Mouse (Mus musculus) cerebellum, adult (tissue): ENCODE results near the gene Megf8.

ENCODE experiments used
- ATAC-seq: cut with Nextera tagmentation; 2 replicates; pipeline ENCODE4 v1.9.2; 2017; ENCODE audit warnings: mild to moderate bottlenecking, moderate library complexity, mixed read lengths; ENCODE audit not compliant: insufficient number of reproducible peaks, low FRiP score, low TSS enrichment

The Megf8 gene

DNA sequence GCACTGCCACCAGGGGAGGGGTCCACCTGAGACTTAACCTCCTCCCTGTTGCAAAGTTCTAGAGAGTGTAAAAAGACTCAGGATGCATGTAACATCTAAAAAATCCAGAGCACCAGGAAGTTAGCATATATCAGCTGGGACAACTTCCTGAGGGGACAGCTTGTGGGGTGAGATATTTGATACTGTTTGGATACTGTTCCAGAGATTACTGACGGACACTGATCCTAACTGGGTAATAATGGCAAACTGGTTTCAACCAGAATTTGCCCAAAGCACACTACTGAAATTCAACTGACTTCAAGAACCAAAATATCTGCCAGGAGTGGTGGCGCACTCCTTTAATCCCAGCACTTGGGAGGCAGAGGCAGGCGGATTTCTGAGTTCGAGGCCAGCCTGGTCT lies 22.5 kb upstream of the Megf8 start:
- ATAC-seq = no peak

DNA sequence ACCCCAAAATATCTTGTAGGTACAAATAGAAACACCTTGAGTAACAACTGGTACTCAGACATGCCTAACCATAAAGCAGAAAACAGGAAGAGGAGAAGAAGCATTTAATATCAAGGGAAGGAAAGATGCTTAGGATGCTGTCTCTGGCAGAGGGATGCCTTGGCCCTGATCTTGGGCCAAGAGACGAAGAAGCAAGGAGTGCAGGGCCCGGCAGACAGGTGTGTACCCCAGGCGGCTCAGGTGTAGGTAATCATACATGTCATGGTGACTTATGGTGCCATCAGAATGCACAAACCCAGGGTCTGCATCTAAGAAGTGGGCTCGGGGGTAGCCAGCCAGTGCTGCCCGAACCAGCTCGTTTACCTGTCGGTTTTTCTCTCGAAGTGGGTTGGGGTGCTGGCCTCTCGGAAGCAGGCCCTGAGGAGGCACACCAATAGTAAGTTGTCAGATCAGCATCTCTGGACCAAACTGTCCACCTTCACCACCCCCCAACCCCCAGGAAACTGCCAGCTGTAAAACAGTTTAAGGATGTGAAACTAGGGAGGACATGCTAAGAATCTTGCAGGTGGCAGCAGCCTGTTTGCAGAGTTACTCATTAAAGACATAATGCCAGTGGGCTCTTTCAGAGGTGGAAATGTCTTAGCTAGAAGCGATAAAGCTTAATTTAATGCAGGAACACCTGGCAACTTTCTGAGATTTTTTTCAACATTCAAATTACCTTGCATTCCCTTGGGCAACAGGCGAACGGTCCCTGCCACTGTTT lies 21.8 kb upstream of the Megf8 start:
- ATAC-seq = no peak

DNA sequence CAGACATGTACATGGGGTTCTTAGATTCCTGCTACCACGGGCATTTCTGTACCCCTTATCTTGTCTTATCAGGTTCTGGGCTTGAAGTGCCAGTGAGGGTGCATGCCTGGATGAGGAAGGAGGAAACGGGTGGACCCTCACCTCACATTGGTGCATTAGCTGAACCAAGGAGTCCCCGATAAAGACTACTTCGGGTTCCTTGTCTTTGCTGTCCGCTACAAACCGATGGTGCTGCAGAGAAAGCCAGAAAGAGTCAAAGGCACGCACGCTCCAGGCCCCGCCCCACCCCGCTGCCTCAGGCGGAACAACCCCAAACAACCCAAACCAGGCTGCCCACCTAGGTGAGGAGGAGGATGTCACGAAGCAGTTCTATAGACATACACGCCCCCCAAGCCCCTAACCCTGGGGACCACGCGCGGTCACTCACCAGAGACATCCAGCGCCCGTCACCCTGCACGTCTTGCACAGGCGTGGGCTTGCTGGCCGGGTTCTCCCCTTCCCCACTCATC lies 20.0 kb upstream of the Megf8 start:
- no peak for ATAC-seq

DNA sequence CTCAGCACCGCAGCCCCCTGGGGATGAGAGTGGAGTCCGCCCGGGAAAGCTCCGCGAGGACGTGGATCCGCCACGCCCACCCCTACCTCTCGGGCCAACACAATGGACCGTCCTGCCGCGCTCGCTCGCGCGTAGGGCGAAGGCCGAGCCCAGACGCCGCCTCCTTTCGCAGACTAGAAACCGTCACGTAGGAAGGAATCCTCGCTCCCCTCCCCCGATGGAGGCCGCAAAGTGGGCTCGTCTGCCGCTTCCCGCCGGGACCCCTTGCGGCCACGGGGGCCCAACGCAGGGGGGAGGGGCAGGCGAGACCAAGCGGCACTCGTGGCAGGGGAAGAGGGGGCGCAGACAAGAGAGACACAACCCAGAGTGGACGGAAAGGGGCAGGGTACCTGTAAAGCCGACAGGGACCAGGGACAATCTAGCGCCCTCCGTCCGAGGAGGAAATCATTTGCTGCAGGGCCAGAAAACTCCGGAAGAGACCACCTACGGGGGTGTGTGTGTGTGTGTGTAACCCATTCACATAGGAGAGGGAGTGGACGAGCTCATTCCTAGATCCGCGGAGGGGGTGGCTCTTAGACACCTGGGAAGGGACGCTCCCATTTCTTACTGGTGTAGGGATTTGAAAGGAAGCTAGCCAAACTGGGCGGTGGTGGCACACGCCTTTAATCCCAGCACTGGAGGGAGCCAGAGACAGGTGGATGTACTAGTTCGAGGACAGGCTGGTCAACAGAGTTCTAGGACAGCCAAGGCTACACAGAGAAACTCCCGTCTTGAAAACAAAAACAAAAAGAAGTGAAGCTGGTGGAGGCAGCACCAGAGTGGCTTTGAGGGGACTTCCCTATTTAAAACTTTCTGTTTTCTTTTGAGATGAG lies 19.3 kb upstream of the Megf8 start, which contains the start of gene Pafah1b3:
Gene Pafah1b3 (minus strand): TSS at position 533 of the 872 bp plus-strand sequence.
- peak; percentile 85 for ATAC-seq

DNA sequence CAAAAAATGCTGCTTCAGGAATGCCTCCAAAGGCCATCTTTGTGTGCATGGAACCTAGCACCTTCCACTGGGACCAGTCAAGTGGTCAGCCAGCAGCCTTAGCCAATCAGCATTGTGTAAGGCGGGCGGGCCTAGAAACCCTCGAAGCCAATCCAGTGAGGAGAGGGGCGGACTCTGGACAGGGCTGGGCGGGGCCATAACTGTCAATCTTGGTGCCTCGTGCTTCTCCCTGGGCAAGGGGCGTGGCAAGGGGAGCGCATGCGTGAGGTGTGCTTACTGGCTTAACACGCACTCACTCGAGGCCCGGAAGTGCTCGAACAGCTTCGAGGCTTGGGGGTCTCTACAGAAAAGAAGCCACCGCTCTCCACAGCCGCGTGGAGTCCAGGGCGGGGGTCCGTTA lies 15.9 kb upstream of the Megf8 start, which contains the start of gene Prr19:
Gene Prr19 (plus strand): TSS at position 349 of the 400 bp plus-strand sequence.
- no peak for ATAC-seq

DNA sequence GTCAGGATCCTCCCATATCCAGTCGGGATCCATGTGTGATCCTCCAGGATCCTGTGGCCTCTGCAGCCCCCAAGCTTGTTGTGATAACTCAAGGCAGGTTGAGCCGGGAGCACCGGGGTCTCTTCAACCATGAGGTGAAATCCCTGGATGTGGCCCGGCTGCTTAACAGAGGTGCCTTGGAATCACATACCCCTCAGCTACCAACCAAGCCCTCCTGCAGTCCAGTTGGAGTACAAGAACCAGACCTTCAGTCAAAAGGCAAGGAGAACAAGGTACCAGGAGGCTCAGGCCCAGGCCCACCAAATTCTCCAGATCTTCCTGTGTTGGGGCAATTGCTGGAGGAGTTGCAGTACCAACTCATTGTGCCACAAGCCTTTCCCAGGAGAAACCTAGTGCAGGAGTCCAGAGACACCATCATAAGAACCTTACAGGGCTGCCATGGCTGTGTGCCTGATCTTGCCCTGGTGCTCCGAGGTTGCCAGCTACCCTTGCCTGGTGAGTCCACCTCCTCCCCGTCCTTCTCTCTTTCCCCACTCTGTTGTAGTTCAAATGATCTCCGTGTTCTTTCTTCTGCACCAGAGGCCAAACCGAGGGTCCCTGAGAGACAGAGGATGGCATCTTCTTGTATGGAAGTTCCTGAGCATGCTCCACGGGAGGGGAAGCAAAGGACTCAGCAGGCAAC lies 13.8 kb upstream of the Megf8 start:
- ATAC-seq = no peak

DNA sequence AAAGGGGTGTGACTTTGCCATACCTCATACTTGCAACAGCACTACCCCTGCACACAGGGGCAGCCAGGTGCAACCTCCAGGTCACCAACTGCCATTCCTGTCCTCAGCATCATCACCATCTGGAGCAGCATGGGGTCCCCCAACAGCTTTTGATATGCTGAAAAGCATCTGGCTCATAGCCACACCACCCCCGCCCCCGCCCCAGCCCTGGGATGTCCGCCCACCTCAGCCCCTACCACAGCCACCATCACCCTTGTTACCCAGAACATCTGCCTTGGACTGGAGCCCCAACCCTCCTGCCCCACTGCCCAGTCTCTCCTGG lies 13.3 kb upstream of the Megf8 start:
- no peak for ATAC-seq

DNA sequence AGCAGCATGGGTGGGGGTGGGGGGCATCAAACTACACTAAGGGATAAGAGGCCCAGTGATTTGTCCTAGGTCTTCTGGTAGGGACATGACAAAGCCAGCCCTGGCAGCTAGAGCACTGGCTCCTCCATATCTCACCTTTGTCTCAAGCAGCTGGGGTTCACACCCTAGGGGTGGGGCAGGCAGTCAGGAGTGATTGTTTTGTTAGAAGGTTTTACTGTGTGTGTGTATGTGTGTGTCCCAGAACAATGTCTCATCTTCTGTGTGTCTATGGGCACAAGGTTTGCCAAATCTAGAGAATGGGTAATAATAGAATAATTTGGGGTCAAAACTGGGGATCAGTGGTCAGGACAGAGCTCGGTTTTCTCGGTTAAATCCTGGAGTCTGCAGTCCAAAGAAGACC lies 11.5 kb upstream of the Megf8 start:
- ATAC-seq = no peak

DNA sequence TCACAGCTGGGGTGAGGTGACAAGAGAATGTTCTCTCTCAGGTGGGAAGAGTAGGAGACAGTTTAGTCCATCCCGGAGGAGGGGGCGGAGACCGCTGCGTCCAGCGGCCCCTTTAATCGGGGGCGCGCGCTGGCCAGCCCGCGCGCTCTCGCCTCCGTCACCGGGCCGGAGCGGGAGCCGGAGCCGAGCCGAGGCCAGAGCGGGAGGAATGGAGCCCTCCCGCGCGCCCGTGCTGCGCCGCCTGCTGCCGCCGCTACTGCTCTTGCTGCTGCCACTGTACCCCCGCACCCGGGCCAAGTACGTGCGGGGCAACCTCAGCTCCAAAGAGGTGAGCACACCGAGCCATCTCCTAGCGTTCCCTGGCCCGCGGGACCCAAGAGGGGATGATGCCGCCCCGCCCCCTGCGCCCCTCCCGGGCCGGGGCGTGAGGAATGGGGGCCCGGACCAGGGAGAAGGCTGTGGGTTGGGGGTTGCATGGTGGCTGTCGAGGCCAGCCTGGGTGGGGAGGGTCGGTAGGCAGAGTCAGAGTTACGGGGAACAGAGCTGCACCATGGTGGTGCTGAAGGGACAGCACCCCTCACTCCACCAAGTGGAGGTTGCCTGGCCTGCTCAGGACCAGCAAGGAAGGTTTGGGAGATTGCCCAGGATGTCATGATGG lies 10.9 kb upstream of the Megf8 start, which contains the start of gene Tmem145:
Gene Tmem145 (plus strand): TSS at position 151 of the 658 bp plus-strand sequence.
- ATAC-seq = peak; percentile 69; the same call in 1 of the 2 replicates

DNA sequence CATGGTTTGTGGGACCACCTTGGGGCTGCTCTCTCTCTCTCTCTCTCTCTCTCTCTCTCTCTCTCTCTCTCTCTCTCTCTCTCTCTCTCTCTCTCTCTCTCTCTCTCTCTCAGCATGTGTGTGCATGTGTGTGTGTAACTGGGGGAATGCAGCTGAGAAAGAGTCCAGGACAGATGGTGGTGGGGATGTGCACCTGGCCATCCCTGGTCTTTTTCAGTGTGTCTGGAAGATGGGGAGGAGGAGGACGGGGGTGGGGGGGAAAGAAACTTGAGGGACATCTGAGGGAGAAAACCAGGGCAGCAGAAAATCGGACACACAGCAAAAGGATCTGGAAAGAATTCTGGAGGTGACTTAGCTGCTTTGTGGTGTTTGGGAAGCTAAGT lies 10.4 kb upstream of the Megf8 start:
- no peak for ATAC-seq

DNA sequence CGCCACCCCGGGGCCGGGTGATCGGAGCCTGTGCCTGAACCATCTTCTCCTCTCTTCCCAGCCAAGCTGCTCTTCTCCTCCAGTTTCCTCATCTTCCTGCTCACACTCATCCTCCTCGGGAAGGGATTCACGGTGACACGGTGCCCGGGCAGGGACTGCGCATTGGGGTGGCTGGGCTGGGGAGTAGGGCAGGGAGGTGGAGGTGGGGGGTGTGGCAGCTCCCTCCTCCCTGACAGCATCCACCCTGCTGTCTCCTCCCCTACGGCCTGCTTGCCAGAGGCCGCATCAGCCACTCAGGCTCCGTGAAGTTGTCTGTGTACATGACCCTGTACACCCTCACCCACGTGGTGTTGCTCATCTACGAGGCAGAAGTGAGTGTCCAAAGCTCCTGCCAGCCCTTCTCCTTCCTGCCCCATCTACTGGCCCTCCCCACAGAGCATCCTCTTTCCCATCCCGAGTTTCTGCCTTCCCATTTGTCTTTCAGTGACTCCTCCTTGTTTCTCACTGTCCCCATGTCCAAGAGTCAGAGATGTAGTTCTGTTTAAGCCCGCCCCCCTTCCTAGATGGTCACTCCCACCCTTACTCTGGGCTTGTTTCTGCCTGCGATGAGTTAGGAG lies 8.2 kb upstream of the Megf8 start:
- no peak for ATAC-seq

DNA sequence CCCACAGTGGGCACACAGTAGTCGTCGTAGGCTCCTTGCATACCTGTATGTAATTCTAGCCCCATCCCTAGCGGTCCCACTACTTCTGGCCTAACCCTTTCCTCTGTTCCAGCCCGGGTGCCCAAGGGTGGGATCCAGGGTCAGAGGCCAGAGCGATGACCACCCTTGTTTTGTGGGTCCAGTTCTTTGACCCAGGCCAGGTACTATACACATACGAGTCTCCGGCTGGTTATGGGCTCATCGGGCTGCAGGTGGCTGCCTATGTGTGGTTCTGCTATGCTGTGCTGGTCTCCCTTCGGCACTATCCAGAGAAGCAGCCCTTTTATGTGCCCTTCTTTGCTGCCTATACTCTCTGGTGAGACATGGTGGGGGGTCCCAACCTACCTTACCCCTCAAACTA lies 7.5 kb upstream of the Megf8 start:
- ATAC-seq = no peak

DNA sequence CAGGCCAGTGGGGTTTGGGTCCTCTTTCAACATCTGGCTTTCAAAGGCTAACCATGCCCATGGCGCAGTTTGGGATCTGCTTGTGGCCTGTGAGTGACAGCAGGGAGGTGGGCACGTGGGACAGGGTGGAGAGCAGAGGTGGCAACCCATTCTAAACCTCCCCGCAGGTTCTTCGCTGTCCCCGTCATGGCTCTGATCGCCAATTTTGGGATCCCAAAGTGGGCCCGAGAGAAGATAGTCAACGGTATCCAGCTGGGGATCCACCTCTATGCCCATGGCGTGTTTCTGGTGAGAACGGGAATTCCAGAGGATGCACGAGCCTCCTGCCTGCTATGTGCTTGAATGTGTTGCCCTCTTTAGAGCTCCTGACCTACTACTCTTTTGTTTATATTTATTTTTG lies 5.8 kb upstream of the Megf8 start:
- ATAC-seq = no peak

DNA sequence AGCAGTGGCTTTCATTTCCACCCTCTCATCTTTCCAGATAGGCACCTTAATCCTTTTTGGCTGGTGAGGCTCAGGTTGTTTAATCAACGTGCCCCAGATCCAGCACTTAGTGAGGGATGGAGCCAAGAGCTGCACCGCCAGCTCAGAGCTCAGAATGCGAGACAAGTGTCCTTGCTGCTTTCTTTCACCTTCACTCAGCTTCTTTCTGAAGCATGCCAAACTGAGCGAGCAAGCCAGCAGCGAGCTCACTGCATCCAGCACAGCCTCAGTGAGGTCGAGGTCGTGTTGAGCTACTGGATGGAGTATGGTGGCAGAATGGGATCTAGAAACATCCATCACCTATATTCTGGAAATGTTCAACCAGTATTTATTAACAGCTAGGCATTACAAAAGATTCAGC lies 3.6 kb upstream of the Megf8 start:
- ATAC-seq = no peak

DNA sequence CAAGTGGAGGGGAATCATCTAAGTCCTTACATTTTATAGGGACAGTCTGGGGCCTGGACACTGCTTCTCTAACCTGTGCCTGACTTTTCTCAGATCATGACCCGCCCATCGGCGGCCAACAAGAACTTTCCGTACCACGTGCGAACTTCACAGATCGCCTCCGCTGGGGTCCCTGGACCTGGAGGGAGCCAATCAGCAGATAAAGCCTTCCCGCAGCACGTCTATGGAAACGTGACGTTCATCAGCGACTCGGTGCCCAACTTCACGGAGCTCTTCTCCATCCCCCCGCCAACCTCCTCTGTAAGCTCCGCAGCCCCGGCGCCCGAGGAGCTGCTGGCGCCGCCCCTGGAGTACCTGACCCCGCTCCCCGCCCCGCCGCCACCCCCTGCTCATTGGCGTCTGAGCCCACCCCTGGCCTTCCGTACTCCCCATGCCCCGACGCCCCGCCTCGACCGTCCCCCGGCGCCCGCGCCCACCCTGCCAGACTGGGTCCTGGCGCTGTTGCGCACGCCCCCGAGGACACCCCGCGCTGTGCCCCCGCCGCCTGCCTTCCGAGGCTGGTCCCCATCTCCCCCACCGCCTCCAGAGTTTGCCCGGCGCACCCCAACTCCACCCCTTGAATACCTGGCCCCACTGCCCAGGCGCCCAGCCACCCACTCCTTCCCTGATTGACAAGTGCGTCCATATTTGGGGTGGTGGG lies 2.2 kb upstream of the Megf8 start:
- no peak for ATAC-seq

DNA sequence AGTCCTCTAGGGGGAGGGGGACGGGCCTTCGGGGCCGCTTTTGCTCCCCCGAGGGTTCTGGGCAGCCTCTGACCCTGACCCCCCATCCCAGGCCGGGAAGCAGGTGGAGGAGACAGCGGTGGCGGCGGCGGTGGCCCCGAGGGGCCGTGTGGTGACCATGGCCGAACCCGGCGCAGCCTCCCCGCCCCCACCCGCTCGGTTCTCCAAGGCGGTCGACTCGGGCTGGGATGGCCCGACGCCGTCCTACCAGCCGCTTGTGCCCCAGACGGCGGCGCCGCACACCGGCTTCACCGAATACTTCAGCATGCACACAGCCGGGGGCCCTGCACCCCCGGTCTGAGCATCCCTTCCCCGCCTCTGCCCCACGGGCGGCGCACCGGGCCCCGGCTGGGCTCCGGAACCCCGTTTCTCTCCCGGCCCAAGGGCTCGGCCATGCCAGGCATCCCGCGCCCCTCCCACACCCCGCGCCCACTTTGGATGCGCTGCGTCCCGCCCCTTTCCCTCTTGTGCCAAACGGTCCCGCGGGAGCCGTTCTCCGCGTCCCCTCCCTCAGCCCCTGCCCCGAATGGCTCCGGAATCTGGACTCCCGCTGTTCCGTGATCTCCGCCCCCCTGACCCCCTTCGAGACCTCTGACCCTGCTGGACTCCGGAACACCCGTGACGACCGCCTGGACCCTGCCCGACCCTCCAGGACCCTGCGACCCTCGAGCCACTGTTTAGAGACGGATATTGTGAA lies 1.5 kb upstream of the Megf8 start:
- no peak for ATAC-seq

DNA sequence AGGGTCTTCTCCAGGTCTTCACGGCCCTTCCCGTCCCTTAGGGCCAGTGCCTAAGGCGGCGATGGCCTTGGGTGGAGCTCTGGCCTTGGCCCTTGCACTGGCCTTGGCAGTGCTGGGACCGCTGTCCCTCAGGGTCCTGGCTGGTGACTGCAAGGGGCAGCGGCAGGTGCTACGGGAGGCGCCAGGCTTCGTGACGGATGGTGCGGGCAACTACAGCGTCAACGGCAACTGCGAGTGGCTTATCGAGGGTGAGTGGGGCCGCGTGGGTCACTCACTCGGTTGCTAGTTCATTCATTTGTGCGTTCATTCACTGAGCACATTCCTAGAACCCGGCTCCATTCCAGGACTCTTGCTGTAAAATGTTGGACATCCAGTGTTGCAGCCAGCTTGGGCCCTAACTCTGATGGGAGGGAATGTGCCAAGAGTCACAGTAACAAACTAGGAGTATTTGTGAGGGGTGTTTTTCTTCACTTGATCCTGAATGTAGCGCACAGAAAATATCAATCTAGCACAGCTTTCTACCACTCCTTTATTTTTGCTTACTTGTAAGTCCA lies 559 bp downstream of the Megf8 start:
- no peak for ATAC-seq

DNA sequence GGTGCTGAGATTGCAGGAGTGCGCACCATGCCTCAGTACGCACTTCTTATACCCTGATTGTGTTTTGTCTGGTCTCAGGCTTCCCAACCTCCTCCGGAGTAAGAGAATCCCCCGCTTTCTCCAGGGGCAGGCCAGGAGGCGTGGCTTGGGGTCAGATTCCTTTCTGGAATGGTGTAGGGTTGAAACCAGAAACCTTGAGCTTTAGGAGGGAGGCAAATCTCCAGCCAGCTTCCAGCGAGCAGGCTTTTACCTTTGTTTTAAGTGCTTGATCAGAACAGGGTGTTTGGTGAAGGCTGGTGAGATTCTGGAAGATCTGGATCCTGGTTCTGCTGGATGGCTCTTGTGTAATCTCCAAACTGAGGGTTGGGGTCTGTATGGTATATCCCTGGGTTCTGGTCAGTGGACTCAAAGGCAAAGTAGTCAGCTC lies 5.1 kb downstream of the Megf8 start:
- no peak for ATAC-seq
